Mouse (Mus musculus): ENCODE data around the gene Fam178b. TPM values are rescaled to one million over a fixed set of nuclear protein-coding genes. Genes with fewer than 3 reads are reported as not detected.
"Not testable (repeated sequence)": the region's sequence is repeated elsewhere in the genome, so short reads cannot be mapped to it uniquely, and the experiment has no call there.

Gene Fam178b
- polyA plus RNA-seq, 1 experiment from 2014 or later = not detected

DNA sequence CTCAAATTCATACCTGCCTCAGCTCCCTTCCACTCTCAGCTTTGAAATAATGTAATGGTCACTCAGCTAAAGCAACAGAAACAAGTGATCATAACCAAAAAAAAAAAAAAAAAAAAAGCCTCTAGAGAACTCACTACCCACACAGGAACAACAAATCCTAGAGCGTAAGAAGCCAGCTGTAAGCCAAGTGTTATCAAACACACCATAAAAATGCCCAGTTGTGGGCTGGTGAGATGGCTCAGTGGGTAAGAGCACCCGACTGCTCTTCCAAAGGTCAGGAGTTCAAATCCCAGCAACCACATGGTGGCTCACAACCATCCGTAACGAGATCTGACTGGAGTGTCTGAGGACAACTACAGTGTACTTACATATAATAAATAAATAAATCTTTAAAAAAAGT lies 15.0 kb downstream of the Fam178b start:
- not testable (repeated sequence) for H3K4me2 ChIP-seq; H3K4me1 ChIP-seq (replicated peaks); H3K9me3 ChIP-seq; H3K36me3 ChIP-seq; H3K27ac ChIP-seq (replicated peaks); ATAC-seq (ENCODE audit: low FRiP score, low read depth); H3K4me3 ChIP-seq; H3K27me3 ChIP-seq; H3K9ac ChIP-seq
- WGBS = 69% methylated on average over 4 of the region's 4 CpGs

DNA sequence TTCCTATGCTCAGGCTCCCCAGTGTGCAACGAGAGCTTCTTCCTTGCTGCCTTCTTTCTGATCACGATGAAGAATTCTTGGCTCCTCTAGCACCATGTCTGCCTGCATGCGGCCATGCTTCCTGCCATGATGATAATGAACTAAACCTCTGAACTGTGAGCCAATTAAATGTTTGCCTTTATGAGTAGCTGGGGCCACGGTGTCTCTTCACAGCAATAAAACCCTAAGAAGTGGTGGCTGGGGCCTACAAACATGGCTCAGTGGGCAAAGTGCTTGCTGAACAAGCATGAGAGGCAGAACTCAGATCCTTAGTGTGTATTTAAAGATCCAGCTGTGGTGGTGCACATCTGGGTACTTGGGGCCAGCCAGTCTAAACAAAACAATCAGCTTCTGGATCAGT lies 17.0 kb downstream of the Fam178b start:
- no peak for ATAC-seq (ENCODE audit: low FRiP score, low read depth)
- H3K4me1 ChIP-seq (replicated peaks) = no peaks in the 10 kb centered on the region
- H3K4me2 ChIP-seq = no peak overlapping the region
- no peaks in the 10 kb centered on the region for H3K9me3 ChIP-seq
- no peaks in the 10 kb centered on the region for H3K36me3 ChIP-seq
- H3K27ac ChIP-seq (replicated peaks) = no peak overlapping the region
- no peak overlapping the region for H3K9ac ChIP-seq
- 61% methylated on average over 4 of the region's 4 CpGs for WGBS
- H3K4me3 ChIP-seq = no peak overlapping the region
- H3K27me3 ChIP-seq = no peaks in the 10 kb centered on the region

DNA sequence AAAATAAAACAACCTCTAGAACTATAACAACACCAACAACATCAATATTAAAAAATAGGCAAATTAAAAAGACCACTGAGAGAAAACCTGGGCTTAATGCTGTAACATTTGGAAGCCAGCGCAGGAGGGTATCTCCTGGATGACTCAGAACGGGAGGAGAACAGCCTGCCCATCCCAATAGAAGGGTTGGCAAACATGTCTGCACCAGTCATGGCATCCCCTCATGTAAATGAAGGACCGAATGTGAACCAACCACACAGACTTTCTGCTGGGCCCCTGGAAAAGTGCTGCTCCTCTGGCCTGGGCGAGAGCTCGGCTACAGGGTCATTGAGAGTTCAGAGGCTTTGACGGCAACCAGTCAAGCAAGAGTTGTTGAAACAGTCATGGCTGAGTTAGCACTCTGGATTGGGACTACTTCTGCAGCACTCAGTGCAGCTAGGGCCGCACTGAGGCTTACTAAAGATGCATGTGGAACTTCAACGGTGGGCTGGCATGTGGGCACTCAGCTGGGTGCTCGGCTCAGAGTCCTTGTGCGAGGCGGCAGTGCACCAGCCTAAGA lies 17.7 kb downstream of the Fam178b start:
- no peak overlapping the region for H3K27ac ChIP-seq (replicated peaks)
- no peak for ATAC-seq (ENCODE audit: low FRiP score, low read depth)
- H3K36me3 ChIP-seq = no peaks in the 10 kb centered on the region
- no peak overlapping the region for H3K9ac ChIP-seq
- H3K27me3 ChIP-seq = no peaks in the 10 kb centered on the region
- WGBS = 61% methylated on average over 11 of the region's 11 CpGs
- H3K9me3 ChIP-seq = no peaks in the 10 kb centered on the region
- no peak overlapping the region for H3K4me3 ChIP-seq
- H3K4me2 ChIP-seq = no peak overlapping the region
- no peaks in the 10 kb centered on the region for H3K4me1 ChIP-seq (replicated peaks)

DNA sequence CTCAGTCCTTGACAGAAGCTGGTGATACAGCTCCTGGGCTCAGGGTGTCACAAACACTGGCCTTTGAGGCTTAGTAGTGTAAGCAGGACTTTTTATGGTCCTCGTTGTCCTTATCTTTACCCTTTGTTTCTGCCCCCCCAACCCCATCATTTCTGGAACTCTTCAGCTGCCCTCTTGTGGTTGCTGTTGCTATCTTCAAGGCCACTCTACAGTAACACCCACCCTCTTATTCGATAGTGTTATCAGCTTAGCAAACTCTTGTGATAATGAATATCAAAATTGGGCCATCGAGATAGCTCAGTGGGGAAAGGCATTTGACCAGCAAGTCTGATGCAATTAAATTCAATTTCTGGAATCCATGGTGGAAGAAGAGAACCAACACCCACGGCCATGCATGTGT lies 18.5 kb downstream of the Fam178b start:
- no peak overlapping the region for H3K9ac ChIP-seq
- no peaks in the 10 kb centered on the region for H3K36me3 ChIP-seq
- no peaks in the 10 kb centered on the region for H3K9me3 ChIP-seq
- 79% methylated on average over 4 of the region's 4 CpGs for WGBS
- ATAC-seq (ENCODE audit: low FRiP score, low read depth) = no peak
- no peaks in the 10 kb centered on the region for H3K27me3 ChIP-seq
- no peak overlapping the region for H3K4me2 ChIP-seq
- H3K4me1 ChIP-seq (replicated peaks) = no peaks in the 10 kb centered on the region
- H3K4me3 ChIP-seq = no peak overlapping the region
- no peak overlapping the region for H3K27ac ChIP-seq (replicated peaks)

DNA sequence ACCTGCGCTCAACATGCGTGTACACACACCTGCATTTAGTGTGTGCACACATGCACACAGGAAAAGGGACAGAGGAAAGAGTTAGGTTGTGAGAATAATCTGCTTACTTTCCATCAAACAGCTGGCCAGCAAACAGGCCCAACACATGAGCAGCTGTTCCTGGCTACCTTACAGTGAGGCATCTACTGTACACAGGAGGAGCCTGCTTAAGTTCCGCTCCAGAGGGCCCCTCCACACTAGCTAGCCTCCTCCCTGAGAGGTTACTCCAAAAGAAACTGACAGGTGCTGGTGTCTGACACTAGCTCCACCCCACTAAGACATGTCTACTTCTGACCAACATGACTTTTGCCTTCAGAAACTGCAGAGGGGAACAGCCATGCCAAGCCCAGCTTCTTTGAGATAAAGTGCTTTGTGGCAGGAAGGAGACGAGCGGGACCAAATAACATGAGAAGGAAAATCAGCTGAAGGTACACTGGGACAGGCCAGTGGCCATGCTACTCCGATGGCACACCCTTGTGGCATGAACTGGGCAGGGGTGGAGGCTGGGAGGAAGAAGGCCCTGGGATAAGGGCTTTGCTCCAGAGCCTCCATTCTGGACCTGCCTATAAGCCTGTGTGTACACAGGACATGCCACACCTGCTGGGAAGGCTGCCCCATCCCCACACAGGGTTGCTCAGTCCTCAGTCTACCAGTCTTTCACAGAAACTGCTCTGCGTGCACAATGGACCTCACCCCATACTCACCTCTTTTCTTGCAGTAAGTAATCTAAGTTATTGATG lies 24.2 kb downstream of the Fam178b start:
- no peaks in the 10 kb centered on the region for H3K4me1 ChIP-seq (replicated peaks)
- no peaks in the 10 kb centered on the region for H3K9me3 ChIP-seq
- no peak for ATAC-seq (ENCODE audit: low FRiP score, low read depth)
- no peaks in the 10 kb centered on the region for H3K27me3 ChIP-seq
- no peak overlapping the region for H3K4me2 ChIP-seq
- H3K4me3 ChIP-seq = no peak overlapping the region
- H3K36me3 ChIP-seq = no peaks in the 10 kb centered on the region
- WGBS = 85% methylated on average over 7 of the region's 7 CpGs
- no peak overlapping the region for H3K27ac ChIP-seq (replicated peaks)
- no peak overlapping the region for H3K9ac ChIP-seq

DNA sequence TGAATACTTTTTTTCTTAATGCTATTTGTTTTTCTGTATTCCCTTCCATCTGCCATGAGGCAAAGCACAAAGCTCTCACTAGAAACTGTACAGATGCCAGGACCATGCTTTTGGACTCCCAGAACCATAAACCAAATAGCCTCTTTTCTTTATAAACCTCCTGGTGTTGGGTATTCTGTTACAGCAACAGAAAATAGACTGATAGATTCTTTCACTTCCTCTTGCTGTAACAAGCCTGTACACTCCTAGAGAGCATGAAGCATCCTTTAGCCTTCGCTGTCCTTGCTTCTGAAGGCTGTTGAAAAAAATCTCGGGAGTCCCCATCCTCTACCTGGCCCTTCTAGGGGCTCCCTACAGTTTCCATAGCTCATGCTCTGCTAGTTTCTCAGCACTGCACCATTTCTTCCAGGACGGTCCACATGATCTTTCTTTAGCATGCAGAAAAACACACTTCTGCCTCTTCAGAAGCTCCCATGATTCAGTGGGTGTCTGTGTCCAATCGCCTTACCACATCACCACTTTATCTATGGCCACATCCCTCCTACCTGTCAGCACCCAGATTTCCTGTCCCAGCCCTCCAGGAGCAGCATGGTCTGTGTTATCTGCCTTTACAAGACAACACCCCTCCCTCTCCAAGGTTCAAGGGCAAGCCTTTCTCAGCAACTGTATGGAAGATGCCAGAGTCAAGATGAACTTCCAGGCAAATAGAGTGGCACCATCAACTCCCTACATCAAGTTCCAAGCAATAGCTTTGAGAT lies 25.1 kb downstream of the Fam178b start:
- Histone ChIP-seq H3K9me3 (no peaks in the 10 kb centered on the region), H3K27ac (replicated peaks) (no peak overlapping the region), H3K4me1 (replicated peaks) (no peaks in the 10 kb centered on the region), H3K36me3 (no peaks in the 10 kb centered on the region), H3K4me3 (no peak overlapping the region), H3K27me3 (no peaks in the 10 kb centered on the region), H3K9ac (no peak overlapping the region), H3K4me2 (no peak overlapping the region)
- 78% methylated on average over 4 of the region's 4 CpGs for WGBS
- ATAC-seq (ENCODE audit: low FRiP score, low read depth) = no peak

DNA sequence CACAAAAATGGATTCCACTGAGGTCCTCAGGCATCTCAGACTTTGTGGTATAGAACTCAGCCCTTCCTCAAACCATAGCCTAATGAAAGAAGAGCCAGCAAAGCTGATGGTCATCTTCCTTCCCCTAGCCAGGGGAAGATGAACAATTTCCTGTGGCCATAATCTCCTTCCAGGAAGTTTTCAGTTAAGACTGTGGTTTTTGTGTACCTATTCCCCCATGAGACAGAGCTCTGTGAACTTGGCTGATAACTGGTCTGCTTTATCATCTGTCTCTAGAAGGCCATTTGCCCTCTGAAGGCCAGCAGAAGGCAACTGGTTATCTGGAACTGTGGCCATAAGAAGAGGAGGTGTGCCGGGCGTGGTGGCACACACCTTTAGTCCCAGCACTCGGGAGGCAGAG lies 26.8 kb downstream of the Fam178b start:
- 87% methylated on average over 3 of the region's 3 CpGs for WGBS

DNA sequence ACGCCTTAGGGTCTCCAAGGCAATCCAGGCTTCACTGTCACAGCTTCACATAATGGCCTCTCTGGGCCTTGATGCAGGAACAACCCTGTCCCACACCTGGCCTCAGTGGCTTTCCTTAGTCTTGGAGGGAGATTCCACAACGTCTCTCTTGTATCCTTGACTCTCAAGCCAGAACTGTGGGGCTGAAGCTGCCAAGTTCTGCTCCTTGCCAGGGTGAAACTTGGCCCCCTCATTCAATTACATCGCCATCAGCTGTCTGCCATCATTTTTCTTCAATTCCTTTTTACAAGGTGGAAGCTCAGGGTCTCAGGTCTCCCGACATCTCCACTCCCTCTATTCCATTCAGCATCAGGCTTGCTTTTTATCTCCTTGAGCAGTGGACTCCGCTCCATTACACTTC lies 27.9 kb downstream of the Fam178b start:
- no peaks in the 10 kb centered on the region for H3K4me1 ChIP-seq (replicated peaks)
- H3K4me3 ChIP-seq = no peak overlapping the region
- H3K9ac ChIP-seq = no peak overlapping the region
- H3K27ac ChIP-seq (replicated peaks) = no peak overlapping the region
- H3K36me3 ChIP-seq = no peaks in the 10 kb centered on the region
- H3K4me2 ChIP-seq = no peak overlapping the region
- H3K9me3 ChIP-seq = no peaks in the 10 kb centered on the region
- WGBS = 79% methylated on average over 5 of the region's 5 CpGs
- ATAC-seq (ENCODE audit: low FRiP score, low read depth) = no peak
- H3K27me3 ChIP-seq = no peaks in the 10 kb centered on the region

More for the DNA sequence above, 26.8 kb downstream of the Fam178b start:
- H3K27me3 ChIP-seq = no peaks in the 10 kb centered on the region
- H3K4me2 ChIP-seq = no peak overlapping the region
- H3K36me3 ChIP-seq = no peaks in the 10 kb centered on the region
- no peaks in the 10 kb centered on the region for H3K9me3 ChIP-seq
- H3K9ac ChIP-seq = no peak overlapping the region
- no peak overlapping the region for H3K27ac ChIP-seq (replicated peaks)
- ATAC-seq (ENCODE audit: low FRiP score, low read depth) = no peak
- no peak overlapping the region for H3K4me3 ChIP-seq
- no peaks in the 10 kb centered on the region for H3K4me1 ChIP-seq (replicated peaks)

DNA sequence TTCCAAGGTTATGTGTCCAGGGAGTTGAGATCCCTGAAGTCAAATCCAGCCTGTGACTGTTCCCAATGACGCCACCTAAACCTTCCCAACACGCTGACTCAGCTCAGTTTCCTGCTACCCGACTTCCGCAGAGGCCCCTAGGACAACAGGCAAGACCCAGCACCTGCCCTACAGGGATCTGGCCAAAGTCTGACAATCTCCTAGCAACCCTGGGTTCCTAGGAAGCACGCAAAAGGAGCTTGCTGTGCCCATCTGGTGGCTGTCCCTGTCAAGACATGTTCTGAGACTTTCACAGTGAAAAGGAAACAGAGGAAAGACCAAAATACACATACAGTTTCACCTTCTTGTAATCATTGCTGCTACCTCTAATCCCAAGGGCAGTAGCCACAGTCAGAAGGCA lies 35.4 kb downstream of the Fam178b start:
- no peaks in the 10 kb centered on the region for H3K9me3 ChIP-seq
- H3K4me1 ChIP-seq (replicated peaks) = peaks cover 7% of the 10 kb centered on the region
- no peaks in the 10 kb centered on the region for H3K27me3 ChIP-seq
- no peak overlapping the region for H3K4me3 ChIP-seq
- no peak overlapping the region for H3K4me2 ChIP-seq
- WGBS = 58% methylated on average over 5 of the region's 5 CpGs
- H3K9ac ChIP-seq = no peak overlapping the region
- H3K27ac ChIP-seq (replicated peaks) = no peak overlapping the region
- no peak for ATAC-seq (ENCODE audit: low FRiP score, low read depth)
- H3K36me3 ChIP-seq = no peaks in the 10 kb centered on the region

DNA sequence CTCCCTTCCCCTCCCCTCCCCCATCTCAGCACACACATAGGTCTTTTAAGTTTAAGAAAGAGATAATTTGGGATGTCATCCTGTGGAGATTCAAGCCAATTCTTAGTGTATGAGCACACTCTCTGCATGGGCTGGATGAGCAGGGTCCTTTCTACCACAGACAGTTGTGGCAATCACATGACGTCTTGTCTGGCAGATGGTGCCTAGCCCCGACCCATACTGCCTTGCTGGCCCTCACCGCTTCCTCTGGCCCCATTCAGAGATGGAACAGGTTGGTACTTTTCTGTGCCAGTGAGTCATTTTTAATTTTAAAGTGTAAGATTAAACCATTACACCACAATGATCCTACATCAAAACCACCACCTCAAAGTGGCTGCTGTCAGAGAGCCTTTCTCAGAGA lies 36.7 kb downstream of the Fam178b start:
- Histone ChIP-seq H3K4me1 (replicated peaks) (peaks cover 7% of the 10 kb centered on the region), H3K9ac (no peak overlapping the region), H3K4me3 (no peak overlapping the region), H3K27me3 (no peaks in the 10 kb centered on the region), H3K36me3 (no peaks in the 10 kb centered on the region), H3K4me2 (no peak overlapping the region), H3K27ac (replicated peaks) (no peak overlapping the region), H3K9me3 (no peaks in the 10 kb centered on the region)
- WGBS = 57% methylated on average over 3 of the region's 3 CpGs
- no peak for ATAC-seq (ENCODE audit: low FRiP score, low read depth)

DNA sequence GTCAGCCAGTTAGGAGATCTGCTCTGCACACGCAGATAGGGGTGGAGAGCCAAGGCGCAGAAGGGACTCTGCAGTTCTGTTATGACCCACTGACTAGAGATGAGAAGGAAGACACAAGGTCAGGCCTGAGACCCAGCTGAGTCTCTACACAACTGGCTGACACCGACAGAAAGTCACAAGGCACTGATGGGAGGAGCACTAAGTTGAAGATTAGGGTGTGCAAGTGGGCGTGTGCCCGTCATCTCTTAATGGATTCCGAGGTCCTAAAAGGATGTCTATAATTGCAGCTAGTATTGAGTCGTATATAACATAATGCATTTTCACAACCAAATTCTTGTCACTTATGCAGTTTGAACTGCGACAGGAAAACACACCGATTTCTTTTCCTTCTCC lies 38.4 kb downstream of the Fam178b start:
- no peak for ATAC-seq (ENCODE audit: low FRiP score, low read depth)
- Histone ChIP-seq H3K36me3 (no peaks in the 10 kb centered on the region), H3K9me3 (no peaks in the 10 kb centered on the region), H3K27ac (replicated peaks) (no peak overlapping the region), H3K4me1 (replicated peaks) (peaks cover 7% of the 10 kb centered on the region), H3K27me3 (no peaks in the 10 kb centered on the region), H3K9ac (no peak overlapping the region), H3K4me3 (no peak overlapping the region), H3K4me2 (no peak overlapping the region)
- 87% methylated on average over 9 of the region's 9 CpGs for WGBS

DNA sequence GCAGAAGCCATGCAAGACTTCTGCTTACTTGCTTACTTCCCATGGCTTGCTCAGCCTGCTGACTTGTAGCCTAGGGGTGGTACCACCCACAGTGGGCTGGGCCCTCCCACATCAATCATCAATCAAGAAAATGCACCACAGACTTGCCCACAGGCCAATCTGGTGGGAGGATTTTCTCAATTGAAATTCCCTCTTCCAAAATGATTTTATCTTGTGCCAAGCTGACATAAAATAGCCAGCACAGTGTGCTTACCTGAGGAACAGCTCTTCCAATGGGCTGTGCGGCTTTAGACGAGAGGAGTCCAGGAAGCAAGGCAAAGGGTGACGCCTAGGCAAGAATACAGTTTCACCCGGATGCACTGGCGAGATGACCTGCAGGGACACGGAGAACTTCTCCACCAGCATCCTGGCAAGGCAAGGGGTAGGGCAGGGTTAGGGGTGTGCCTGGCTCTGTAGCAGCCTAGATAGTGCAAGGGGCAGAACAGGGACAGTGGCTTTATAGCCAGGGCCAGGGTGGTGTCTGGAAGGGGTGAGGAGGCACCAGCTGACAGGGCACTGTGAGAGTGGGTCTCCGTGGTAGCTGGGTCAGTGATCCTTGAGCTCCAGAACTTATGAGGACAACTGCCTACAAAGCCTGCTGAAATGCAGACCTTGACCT lies 38.9 kb downstream of the Fam178b start:
- no peaks in the 10 kb centered on the region for H3K9me3 ChIP-seq
- H3K27ac ChIP-seq (replicated peaks) = no peak overlapping the region
- H3K4me3 ChIP-seq = no peak overlapping the region
- H3K27me3 ChIP-seq = no peaks in the 10 kb centered on the region
- H3K4me1 ChIP-seq (replicated peaks) = peaks cover 7% of the 10 kb centered on the region
- ATAC-seq (ENCODE audit: low FRiP score, low read depth) = no peak
- no peak overlapping the region for H3K4me2 ChIP-seq
- WGBS = 91% methylated on average over 7 of the region's 7 CpGs
- H3K9ac ChIP-seq = no peak overlapping the region
- no peaks in the 10 kb centered on the region for H3K36me3 ChIP-seq

All from hindbrain, embryonic 15.5 days (tissue).